Mouse (Mus musculus) left cerebral cortex, adult 8-10 months (tissue): ENCODE data around the gene Fsd2. TPM values are rescaled to one million over a fixed set of nuclear protein-coding genes. Genes with fewer than 3 reads are reported as not detected.

Experiments
- DNase-seq, 2 experiments: peaks; one replicate each; pipeline ENCODE4 v3.0.0; 2022; ENCODE audit warnings: low spot score in 2 of 2
- total RNA-seq, 4 experiments: library from RNA; stranded (reverse); gene quantifications; 2 replicates each; pipeline ENCODE4 v1.2.4; 2022

The Fsd2 gene
- total RNA-seq, 4 experiments from 2014 or later, result 0.19 to 0.57 (median 0.26) TPM

DNA sequence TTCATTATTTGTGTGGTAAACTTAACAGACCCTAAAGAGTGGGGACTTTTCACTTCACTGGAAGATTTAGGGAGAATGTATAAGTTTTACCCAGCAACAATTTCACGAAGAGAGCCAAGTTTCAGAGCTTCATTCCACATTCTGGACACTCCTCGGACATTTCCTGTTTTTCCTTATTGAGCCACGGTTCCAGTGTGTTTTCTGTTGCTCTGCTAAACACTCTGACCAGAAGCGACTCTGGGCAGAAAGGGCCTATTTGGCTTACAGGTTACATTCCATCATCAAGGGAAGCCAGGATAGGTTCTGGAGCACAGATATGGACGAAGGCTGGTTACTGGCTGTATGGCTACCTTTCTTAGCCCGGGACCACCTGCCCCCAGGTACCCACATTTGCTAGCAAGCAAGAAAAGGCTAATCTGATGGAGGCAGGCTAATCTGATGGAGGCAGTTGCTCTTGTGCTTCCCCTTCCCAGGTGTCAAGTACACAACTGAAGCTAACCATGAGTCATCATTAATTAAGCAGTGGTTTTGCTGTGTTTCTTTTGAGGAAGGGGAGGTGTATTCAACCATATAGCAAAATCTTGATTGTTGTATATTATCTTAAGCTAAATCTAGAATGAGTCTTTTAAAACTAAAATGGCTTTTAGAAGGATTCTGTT is 6.0 kb upstream of the Fsd2 start:
- DNase-seq, result no peak

DNA sequence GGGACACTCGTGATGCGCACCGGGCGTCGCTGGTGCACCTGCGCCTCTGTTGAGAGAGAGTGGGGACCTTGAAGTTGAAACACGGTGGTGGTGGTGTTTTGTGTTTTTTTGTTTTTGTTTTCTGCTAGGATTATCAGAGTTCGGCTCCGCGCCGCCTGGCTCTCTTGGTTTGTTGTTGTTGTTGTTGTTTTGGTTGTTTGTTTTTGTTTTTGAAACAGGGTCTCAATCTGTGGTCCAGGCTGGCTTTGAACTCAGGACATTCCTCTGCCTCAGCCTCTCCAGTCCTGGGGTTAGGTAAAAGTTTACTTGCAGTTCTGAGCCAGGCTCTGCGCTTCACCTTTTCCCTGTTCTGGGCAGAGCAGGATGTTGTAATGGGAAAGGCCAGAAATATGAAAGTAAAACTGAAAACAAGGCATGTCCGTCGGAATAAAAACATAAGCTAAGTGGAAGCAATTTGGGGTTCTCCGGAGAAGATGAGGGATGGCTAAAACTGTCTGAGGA is 5.2 kb upstream of the Fsd2 start:
- DNase-seq, result no peak

DNA sequence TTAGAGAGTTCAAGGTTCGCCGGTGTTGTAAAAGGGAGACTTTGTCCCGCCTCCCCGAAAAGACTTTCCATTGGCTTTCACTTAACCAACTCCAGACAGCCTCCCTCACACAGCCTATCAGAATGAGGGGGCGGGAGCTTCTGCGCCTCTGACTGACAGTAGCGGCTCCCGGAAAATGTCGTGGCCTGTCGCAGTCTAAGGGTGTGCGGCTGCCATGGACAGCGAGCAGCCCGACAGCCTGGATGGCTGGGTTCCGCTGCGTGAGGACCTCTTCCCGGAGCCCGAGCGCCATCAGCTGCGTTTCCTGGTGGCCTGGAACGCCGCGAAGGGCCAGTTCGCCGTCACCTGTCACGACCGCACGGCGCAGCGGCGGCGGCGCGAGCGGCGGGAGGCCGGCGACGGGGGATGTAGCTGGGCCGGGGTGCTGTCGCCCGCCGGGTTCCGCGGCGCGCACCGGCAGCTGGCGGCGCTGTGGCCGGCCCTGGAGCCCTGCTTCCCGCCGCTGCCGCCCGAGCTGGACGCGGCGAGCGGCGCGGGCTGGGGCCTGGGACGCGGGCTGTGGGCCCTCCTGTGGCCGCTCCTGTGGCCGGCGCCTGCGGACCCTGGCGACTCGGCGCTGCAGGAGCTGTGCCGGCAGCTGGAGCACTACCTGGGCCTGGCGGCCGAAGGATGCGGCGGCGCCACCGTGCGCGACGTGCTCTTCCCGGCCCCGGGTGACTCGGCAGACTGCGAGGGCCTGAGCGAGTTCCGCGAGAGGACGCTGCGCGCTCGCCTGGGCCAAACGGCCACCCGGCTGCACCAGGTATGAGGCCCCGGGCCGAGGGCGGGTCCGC is 4.6 kb upstream of the Fsd2 start, which contains the start of gene Whamm:
TSS of gene Whamm (plus strand) at position 159 of the 833 bp plus-strand sequence.
- DNase-seq, result peak; percentile 83 to 93

DNA sequence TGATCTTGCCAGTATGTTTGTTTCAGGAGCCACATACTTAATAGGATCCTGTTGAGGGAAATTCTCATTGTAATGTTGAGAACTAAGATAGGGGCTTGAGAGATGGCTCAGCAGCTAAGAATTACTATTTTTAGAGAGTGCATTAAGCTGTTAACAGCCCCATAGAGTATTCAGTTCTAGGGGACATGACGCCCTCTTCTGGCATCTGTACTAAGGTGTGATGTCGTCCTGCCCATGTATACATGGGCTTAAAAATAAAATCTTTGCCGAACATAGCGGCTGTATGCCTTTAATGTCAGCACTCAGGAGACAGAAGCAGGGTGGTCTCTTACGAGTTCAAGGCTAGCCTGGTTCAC is 4.0 kb upstream of the Fsd2 start:
- DNase-seq, result no peak

DNA sequence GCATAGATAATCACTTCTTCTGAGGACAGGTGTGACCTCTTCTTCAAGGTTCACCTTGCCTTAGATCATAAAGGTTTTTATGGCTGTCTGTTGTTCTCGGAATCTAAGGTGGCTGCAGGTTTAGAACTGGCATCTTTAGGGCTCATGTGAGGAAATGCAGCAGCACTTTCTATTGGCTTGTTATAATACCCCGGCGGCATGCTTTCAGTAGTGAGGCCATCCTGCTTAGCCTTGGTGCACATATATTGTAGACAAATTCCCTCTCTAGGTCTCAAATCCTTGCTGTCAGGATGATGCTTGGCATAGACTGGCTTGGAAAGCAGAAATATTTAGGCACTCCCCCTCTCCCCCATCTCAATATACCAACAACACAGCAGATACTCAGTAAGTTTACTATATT is 3.5 kb upstream of the Fsd2 start:
- no peak for DNase-seq

DNA sequence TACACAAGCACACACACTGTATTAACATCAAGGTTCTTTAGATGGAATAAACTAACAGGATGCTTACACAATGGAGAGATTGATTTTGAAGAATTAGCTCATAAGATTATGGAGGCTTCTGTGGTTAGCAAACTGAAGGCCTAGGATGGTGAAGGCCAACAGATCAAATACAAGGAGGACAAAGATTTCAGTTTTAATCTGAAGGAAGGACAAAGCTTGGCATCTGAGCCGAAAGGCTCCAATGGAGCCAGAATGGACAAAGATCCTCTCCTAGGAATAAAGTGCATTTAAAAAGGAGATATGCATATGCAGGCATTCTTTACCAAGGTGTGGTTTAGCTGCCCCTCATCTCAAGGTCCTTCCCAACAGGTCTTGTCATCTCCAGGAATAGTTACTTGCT is 3.1 kb upstream of the Fsd2 start:
- DNase-seq, result no peak

DNA sequence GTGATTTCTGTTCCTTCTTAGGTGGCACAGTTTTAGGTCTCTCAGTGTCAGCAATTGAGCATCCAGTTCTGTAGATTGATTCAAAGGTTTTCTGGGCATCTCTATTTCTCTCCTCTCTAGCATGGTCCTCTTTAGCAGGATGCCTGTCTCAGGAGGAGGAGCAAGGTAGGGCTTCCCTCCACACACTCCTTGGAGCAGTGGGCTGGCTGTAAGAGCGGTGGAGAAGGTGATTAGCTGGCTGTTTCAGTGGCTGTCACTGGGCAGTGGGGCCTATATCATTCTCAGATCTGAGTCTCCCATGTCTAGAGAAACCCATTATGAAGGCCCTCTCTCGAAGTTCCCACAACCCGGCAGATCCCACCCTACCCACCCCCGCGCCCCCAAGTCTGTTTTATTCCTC is 652 bp upstream of the Fsd2 start:
- DNase-seq, result no peak

DNA sequence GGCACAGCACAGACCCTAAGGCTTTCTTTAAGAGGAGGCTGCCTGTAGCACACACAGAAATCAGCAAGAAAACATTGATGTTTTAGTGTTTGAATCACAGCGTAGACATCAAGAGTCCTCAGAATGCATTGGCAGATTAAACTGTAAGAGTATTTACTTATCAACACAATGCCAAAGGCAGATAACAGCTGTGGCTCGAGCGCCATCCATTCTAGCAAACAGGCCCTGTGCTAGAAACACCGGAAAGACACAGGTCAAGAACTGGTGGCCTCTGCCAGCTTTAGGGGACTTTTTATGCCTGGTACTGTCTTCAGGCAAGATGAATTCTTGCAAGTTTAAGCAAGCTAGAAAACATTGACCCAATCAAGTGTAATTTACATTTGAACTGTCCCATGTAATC is 412 bp downstream of the Fsd2 start:
- DNase-seq, result no peak

DNA sequence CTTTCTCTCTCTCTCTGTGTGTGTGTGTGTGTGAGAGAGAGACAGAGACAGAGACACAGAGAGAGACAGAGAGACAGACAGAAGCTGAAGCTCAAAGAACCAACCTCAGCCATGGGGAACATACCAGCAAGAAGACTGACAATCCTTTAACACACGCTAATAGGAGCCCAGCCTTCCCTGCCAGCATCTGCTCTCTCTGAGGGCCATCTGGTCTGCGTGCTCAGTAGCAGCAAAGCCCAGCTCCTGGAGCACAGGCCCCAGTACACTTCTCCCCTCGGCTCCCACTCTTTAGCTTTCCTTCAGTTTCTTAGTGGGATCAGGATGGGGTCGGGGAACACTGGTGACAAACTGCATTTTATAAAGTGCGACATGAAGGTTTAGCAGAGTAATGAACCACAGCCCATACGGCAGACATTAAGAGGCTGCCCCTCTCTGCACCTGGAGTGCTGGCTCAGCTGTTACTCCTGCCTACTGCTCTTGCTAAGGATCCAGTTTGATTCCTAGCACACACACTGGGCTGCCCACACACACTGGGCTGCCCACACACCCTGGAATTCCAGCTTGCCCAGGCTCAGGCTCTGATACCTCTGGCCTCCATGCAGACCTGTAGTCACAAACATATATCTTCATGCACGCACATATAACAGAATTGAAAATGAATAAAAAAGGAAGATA is 1.2 kb downstream of the Fsd2 start:
- peak in 1 of 2 experiments; percentile 40 for DNase-seq

DNA sequence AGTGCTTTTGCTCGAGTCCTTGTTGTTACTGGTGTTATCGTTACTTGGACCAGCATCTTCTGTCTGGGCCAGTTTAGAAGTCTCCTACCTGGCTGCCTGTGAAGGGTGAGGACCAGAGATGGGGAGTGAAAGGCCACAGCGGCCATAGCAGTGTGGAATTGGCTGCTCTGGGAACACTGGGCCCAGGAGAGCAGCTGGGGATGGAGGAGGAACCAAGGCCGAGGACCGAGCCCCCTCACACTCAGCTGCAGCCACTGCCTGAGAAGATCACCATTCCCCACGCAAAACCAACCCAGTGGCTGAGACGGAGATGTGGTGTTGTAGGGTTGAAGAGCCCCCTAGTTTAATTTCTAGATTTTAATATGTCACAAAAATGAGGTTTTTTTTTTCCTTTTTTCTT is 2.0 kb downstream of the Fsd2 start:
- DNase-seq, result no peak

DNA sequence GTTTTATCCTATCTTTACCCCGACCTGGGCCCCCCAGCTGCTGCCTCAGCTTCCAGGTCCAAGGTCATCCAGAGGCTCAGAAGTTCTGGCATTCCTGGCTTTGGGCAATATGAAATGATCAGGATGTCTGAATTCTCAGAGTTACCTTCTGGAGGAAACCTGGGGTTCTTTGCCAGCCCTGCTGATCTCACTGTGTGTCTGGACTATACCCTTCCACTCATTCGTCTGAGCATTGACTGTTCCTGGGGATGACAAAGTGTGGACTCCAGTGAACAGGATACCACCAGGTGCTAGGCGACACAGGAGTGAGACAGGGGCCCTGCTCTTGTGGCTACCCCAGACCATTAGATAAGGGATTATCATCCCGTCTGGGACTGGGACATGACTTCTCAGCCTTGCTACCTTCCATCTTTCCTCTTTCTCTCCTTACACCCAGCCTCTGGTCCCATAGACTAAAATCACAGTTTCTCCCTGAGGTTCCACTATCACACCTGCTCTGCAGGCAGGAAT is 3.2 kb downstream of the Fsd2 start:
- no peak for DNase-seq

DNA sequence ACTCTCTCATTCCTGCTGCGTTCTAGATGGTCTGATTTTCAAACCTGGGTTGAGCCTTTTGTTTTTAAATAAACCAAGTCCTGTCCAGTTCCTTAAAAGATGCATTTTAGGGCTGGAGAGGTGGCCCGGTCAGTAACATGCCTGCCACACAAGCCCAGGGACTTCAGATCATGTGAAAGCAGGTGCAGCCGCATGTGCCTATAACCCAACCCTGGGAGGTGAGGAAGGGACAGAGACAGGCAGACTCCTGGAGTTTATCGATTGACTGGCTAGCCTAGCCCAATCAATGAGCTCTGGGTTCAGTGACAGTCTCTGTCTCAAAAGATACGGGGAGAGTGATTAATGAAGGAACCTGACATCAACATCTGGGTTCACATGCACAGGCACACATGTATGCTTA is 5.5 kb downstream of the Fsd2 start:
- DNase-seq, result no peak

DNA sequence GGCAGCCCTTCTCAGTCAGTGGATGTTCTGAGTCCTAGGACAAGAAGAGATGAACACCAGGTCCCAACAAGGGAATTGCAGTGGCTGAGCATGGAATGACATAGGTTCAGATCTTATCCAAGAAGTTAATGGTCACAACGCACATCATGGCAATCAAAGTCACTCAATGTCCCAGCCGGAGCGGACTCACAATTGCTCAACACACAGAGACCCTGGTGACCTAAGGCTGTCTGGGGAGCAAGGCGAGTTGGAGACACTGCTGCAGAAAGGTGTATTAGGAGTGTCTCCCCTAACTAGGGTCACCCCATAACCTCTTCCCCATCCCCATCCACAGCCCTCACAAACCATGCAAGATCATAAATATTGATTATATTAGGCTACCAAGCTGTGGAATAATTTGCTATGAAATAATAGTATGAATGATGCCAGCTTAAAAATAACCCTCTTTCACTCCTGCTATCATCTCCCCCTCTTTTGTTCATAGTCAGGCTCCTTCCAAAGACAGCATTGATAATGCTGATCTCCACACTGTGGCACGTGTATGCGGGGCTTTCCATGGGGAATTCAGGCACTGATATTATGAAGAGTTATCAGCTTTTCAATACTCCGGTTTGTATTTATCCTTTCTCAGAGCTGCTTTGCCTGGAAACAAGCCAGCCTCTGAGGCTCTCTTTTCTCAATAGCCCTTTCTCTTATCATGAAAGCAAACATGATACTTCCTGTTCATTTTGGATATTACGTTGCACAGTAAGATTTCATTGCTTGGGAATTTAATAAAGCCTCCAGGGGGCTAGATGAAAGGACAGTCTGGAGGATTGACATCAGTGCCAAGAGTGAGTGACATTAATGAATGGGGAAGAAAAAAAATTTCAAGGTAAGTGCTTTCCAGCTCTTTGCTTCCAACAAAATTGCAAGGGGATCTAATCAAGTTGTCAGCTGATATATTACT is 6.4 kb downstream of the Fsd2 start:
- no peak for DNase-seq

DNA sequence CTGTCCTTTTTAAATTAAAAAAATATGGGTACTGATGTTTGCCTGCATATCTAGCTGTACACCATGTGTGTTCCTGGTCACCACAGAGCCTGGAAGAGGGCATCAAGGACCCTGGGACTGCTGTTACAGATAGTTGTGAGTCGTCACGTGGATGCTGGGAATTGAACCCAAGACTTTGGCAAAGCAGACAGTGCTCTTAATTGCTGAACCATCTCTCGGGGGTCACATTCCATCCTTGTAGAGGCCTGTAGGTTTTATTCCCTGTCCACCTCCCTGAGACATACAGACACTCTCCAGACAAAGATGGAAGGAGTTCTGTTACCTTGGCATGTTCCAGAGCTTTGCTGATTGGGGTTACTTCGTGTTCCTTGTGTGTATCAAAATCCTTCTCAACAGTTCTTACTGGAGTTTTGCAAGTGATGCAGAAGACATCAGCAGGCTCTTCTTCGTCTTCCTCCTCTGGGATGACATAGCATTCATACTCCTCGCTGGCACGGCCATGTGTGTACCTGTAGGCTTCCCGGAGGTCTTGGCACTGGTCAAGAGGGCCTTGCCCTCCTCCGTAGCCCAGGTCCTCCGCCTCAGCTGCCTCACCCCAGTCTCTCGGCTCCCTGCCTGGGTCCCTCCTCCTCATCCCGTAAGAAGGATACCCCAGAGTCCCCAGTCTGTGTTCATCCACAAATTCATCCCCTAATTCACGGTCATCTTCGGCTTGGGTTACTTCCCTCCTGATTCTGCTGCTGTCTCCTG is 7.3 kb downstream of the Fsd2 start:
- DNase-seq, result no peak

DNA sequence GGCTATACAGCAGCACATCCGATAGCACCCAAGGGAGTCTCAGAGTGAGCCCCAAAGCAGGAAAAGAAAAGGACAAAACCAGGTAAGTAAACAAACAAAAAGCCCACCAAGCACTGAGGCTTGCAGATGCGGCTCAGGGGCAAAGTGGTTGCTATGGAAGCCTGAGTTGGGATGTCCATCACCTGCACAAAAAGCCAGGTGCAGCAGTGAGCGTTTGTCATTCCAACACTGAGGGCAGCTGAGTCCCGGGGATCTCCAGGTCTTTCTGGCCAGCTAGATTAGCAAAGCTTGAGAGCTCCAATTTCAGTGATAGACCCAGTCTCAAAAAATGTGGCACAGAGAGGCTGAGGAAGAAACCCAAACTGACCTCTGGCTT is 8.8 kb downstream of the Fsd2 start:
- no peak for DNase-seq

DNA sequence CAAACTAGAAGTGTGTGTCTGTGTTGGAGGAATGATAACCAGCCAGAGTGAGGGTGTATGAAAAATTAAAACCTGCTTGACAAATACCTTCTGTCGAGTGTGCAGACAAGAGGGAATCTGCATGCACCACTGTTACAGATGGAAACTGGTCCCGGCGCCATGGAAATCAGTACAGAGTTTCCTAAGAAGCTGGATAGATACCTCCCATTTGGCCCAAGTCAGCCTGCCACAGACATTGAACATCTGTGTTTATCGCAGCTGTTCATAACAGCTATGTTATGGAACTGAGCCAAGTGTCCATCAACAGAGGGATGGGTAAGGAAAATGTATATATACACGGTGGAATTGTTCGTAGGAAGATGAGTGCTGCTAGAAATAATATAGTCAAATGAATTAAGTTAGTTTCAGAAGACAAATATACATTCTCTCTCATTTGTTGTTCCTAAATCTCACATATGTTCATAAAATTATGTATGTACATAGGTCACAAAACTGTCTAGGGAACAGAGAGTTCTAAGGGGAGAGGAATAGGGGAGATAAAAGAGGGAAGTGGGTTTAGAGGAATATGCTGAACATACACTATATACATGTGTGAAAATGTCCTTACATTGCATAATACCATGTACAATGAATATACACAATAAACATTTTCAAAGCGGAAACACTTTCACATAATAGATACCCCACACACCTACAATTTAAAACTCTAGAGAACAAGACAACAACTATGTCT is 9.3 kb downstream of the Fsd2 start:
- DNase-seq, result no peak

DNA sequence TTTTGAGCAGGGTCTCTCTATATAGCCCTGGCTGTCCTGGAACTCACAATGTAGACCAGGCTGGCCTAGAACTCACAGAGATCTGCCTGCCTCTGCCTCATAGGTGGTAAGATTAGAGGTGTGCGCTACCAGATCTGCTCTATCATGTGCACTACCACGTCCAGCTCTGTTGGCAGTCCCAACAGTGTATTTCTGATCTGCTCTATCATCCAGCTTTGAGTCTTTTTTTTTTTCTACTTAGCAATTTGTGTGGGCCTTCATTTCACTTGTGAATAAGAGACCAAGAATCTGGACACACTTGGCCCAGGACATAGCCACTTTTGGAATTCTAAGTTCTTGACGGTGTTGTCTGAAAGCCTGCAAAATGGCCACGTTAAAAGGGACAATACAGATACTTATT is 9.9 kb downstream of the Fsd2 start:
- no peak for DNase-seq

DNA sequence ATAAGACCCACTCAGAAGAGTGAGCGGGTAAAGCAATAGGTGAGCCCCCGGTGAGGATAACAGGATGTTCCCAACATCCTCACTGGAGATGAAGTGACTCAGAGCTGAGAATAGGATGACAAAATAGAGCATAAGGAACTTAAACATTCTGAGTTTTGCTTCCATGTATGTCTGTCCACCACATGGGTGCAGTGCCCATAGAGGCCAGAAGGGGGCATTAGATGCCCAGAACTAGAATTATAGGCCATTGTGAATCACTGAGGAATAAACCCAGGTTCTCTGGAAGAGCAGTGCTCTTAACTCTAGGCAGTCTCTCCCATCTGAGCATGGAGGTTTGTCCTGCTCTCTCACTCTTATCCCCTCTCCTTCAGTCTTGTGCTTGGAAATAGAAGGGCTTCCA is 12.4 kb downstream of the Fsd2 start:
- DNase-seq, result no peak

DNA sequence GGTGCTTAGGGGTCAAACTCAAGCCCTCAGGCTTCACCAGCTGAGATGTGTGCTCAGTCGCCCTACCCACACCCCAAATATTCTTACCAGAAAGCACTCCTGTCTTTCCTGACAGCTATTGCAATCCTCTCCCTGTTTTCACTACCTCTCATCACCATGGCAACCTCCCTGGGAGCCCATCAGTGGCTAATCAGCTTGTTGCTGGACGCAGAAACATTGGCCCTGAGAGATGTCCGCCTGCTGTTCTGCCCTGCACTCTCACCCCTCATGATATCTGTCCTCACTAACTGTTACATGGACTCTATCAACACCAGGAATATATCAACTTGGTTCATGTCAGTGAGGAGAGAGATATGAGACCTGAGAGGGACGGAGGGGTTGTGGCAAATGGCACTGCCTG is 13.2 kb downstream of the Fsd2 start:
- DNase-seq, result no peak

DNA sequence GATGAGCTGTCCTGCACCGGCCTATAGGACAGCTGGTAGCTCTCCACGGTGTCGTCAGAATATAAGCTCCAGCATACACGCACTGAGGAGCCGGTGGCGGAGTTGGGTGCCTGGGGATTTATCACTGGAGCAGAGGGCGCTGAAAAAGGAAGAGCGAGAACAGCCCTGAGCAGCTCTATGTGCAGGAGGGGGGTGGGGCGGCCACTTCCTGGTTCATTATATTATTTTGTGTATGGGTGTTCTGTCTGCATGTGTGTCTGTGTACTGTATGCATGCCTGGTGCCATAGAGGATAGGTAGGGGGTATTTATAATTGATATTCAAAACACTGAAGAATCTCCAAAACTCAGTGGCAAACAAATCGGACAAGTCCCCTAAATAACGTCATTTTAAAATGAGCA is 17.9 kb downstream of the Fsd2 start:
- no peak for DNase-seq
